Mouse (Mus musculus): ENCODE measurements around the gene Ipmk. TPM values are rescaled to one million over a fixed set of nuclear protein-coding genes. Genes with fewer than 3 reads are reported as not detected.

The Ipmk gene
- total and polyA plus RNA-seq, 3 experiments: 14.7 to 27.1 (median 23.8) TPM

- H3K9me3 ChIP-seq (replicated peaks; ENCODE audit: low read length): no peaks in the 10 kb centered on the region
- no peaks in the 10 kb centered on the region for H3K27me3 ChIP-seq (replicated peaks)
- H3K4me1 ChIP-seq (ENCODE audit: control insufficient read depth in 1 of 2, insufficient read depth in 2 of 2): peaks cover 0 to 3% of the 10 kb centered on the region in 2 experiments; a peak in 1 of 4 replicates
- no peak overlapping the region for H3K4me3 ChIP-seq (replicated peaks in 1 of 3; ENCODE audit: low read depth in 2 of 3, low read length in 2 of 3, poor library complexity in 1 of 3)
- in situ Hi-C loops (cut with MboI; ENCODE audit: low pct_ligation_motif_present, low pct_unique_long_range_greater_than_20kb, low sequenced_read_pairs) (no loop called here), dilution Hi-C loops (cut with MboI; ENCODE audit: extremely low pct_ligation_motif_present, extremely low pct_unique_long_range_greater_than_20kb, low sequenced_read_pairs) (no loop called here)
- no peak overlapping the region for H3K27ac ChIP-seq (ENCODE audit: insufficient read depth, low read depth)
- DNase-seq (ENCODE audit: extremely low read depth): no peak
- no peak overlapping the region for H3K4me2 ChIP-seq (ENCODE audit: insufficient read depth, low read depth, poor library complexity, severe bottlenecking)
- TF ChIP-seq EP300 (IDR thresholded peaks at IDR 0.05; ENCODE audit: low read length): no peak
- TF ChIP-seq MAX (IDR thresholded peaks at IDR 0.05; ENCODE audit: low read length): no peak
- no peak for TF ChIP-seq MXI1 (IDR thresholded peaks at IDR 0.05; ENCODE audit: low read depth, low read length)
- no peak for TF ChIP-seq UBTF (IDR thresholded peaks at IDR 0.05; ENCODE audit: low read depth, low read length)
- TF ChIP-seq SIN3A (IDR thresholded peaks at IDR 0.05; ENCODE audit: low read length): no peak
- TF ChIP-seq USF1 (IDR thresholded peaks at IDR 0.05; ENCODE audit: low read depth, low read length): no peak
- TF ChIP-seq BHLHE40 (IDR thresholded peaks at IDR 0.05; ENCODE audit: low read depth, low read length): no peak
- no peak for TF ChIP-seq KAT2A (IDR thresholded peaks at IDR 0.05; ENCODE audit: insufficient replicate concordance, low read length)
- H3K79me2 ChIP-seq (replicated peaks; ENCODE audit: control insufficient read depth, extremely low read depth, insufficient read depth, poor library complexity, severe bottlenecking): no peaks in the 10 kb centered on the region; the same call in none of the 2 replicates
- H3K36me3 ChIP-seq (replicated peaks in 1 of 2; ENCODE audit: control insufficient read depth in 1 of 2, insufficient read depth in 1 of 2, low read length in 1 of 2): peaks cover 36 to 61% of the 10 kb centered on the region in 2 experiments
- no peak overlapping the region for H3K9ac ChIP-seq (ENCODE audit: insufficient read depth, low read depth)
Measured at GRCm38 (mm10) chr10:71328870-71329269, 18.7 kb upstream of the Ipmk start.

GRCm38 (mm10) chr10:71329295-71329694, 18.3 kb upstream of the Ipmk start:
- no peak for TF ChIP-seq IRF4 (IDR thresholded peaks at IDR 0.05; ENCODE audit: low read depth, low read length)
- no peak for TF ChIP-seq RAD21 (IDR thresholded peaks at IDR 0.05; ENCODE audit: low read depth, low read length)
- TF ChIP-seq MAZ (IDR thresholded peaks at IDR 0.05; ENCODE audit: low read depth, low read length): no peak
- no peak for TF ChIP-seq CHD1 (IDR thresholded peaks at IDR 0.05; ENCODE audit: low read depth, low read length)
- TF ChIP-seq ZNF384 (IDR thresholded peaks at IDR 0.05; ENCODE audit: low read depth, low read length): no peak
- no peak for TF ChIP-seq MYC (IDR thresholded peaks at IDR 0.05; ENCODE audit: low read depth, low read length)
- no peak for TF ChIP-seq ETS1 (conservative IDR thresholded peaks at IDR 0.05; ENCODE audit: low read depth, low read length)
- TF ChIP-seq MAFK (IDR thresholded peaks at IDR 0.05; ENCODE audit: insufficient replicate concordance, low read length): no peak
- no peak for TF ChIP-seq ELF1 (IDR thresholded peaks at IDR 0.05; ENCODE audit: low read depth, low read length)
- no peak for TF ChIP-seq USF2 (conservative IDR thresholded peaks at IDR 0.05; ENCODE audit: low read depth, low read length)
- no peak for TF ChIP-seq JUN (IDR thresholded peaks at IDR 0.05; ENCODE audit: insufficient read depth, low read depth, low read length)
- no peak for TF ChIP-seq UBTF (IDR thresholded peaks at IDR 0.05; ENCODE audit: low read depth, low read length)
- TF ChIP-seq CTCF (conservative IDR thresholded peaks at IDR 0.05 in 1 of 2, IDR thresholded peaks at IDR 0.05 in 1 of 2; ENCODE audit: low read depth in 2 of 2, low read length in 2 of 2): no peak
- TF ChIP-seq GABPA (IDR thresholded peaks at IDR 0.05; ENCODE audit: insufficient replicate concordance, low read depth, low read length): no peak
- no peak for TF ChIP-seq MAX (IDR thresholded peaks at IDR 0.05; ENCODE audit: low read length)
- no peak for TF ChIP-seq CHD2 (IDR thresholded peaks at IDR 0.05; ENCODE audit: low read length)
- no peak for TF ChIP-seq TCF12 (IDR thresholded peaks at IDR 0.05; ENCODE audit: low read depth, low read length)
- TF ChIP-seq KAT2A (IDR thresholded peaks at IDR 0.05; ENCODE audit: insufficient replicate concordance, low read length): no peak
- TF ChIP-seq E2F4 (IDR thresholded peaks at IDR 0.05; ENCODE audit: insufficient replicate concordance, low read depth, low read length): no peak
- Histone ChIP-seq H3K4me1 (ENCODE audit: control insufficient read depth in 1 of 2, insufficient read depth in 2 of 2) (peaks cover 0 to 3% of the 10 kb centered on the region in 2 experiments; a peak in 1 of 4 replicates), H3K27me3 (replicated peaks) (no peaks in the 10 kb centered on the region), H3K4me2 (ENCODE audit: insufficient read depth, low read depth, poor library complexity, severe bottlenecking) (no peak overlapping the region), H3K27ac (ENCODE audit: insufficient read depth, low read depth) (no peak overlapping the region), H3K9ac (ENCODE audit: insufficient read depth, low read depth) (no peak overlapping the region), H3K9me3 (replicated peaks; ENCODE audit: low read length) (no peaks in the 10 kb centered on the region), H3K4me3 (replicated peaks in 1 of 3; ENCODE audit: low read depth in 2 of 3, low read length in 2 of 3, poor library complexity in 1 of 3) (no peak overlapping the region), H3K79me2 (replicated peaks; ENCODE audit: control insufficient read depth, extremely low read depth, insufficient read depth, poor library complexity, severe bottlenecking) (peaks cover 3% of the 10 kb centered on the region), H3K36me3 (replicated peaks in 1 of 2; ENCODE audit: control insufficient read depth in 1 of 2, insufficient read depth in 1 of 2, low read length in 1 of 2) (peaks cover 41 to 65% of the 10 kb centered on the region in 2 experiments)
- in situ Hi-C loops (cut with MboI; ENCODE audit: low pct_ligation_motif_present, low pct_unique_long_range_greater_than_20kb, low sequenced_read_pairs) (no loop called here), dilution Hi-C loops (cut with MboI; ENCODE audit: extremely low pct_ligation_motif_present, extremely low pct_unique_long_range_greater_than_20kb, low sequenced_read_pairs) (no loop called here)
- no peak for DNase-seq (ENCODE audit: extremely low read depth)
